Comparison of ENCODE assay signal across 11 mouse cellular contexts in genomic region chr13:83718431-83719410, GRCm38 (mm10).
DNase-seq lines count a peak whose midpoint lies in the region; ATAC-seq and TF ChIP-seq lines count a peak whose summit lies in the region.
"Had no signal": no experiment of that assay in that cellular context is flagged by ENCODE, and none has a peak within 500 bp of the region (broad histone marks: within the 10 kb centered on the region; RNA-seq: fewer than 3 reads in every experiment).

No protein-coding gene starts in this region.

- peak overlapping the region; percentile 89 for H3K4me2 ChIP-seq in hindbrain, postnatal 0 days (ENCODE audit: low read depth, low read length)
- peak overlapping the region; percentile 69 for H3K4me2 ChIP-seq in neural tube, embryonic 13.5 days

- peak overlapping the region; percentile 99 for H3K27ac ChIP-seq in hindbrain, postnatal 0 days
- peak overlapping the region; percentile 100 for H3K27ac ChIP-seq in neural tube, embryonic 13.5 days (replicated peaks)

- no peak for ATAC-seq in cerebellum, adult (ENCODE audit: insufficient number of reproducible peaks, low FRiP score, low TSS enrichment)
- ATAC-seq in hindbrain, postnatal 0 days, result no peak
- ATAC-seq in neural tube, embryonic 13.5 days (ENCODE audit: low read depth), result no peak
- no peak for ATAC-seq in megakaryocyte progenitor cell, adult 5-6 weeks (replicated peaks; ENCODE audit: poor library complexity)

- no peaks in the 10 kb centered on the region for H3K27me3 ChIP-seq in hindbrain, postnatal 0 days (ENCODE audit: insufficient read depth, low read length)
- peaks cover 18% of the 10 kb centered on the region; the same call in 1 of the 2 replicates for H3K27me3 ChIP-seq in neural tube, embryonic 13.5 days

- peak overlapping the region; percentile 100 for H3K9ac ChIP-seq in hindbrain, postnatal 0 days (replicated peaks; ENCODE audit: low read length)
- H3K9ac ChIP-seq in neural tube, embryonic 13.5 days, result peak overlapping the region; percentile 100

- 9% methylated on average over 10 of the region's 10 CpGs for whole genome bisulfite sequencing in hindbrain, postnatal 0 days
- 2% methylated on average over 10 of the region's 10 CpGs for WGBS in neural tube, embryonic 13.5 days

- H3K4me3 ChIP-seq in hindbrain, postnatal 0 days (ENCODE audit: low read length), result peak overlapping the region; percentile 79
- peak overlapping the region; percentile 84 for H3K4me3 ChIP-seq in neural tube, embryonic 13.5 days

- DNase-seq in cerebellum, adult 11 months, result peak; percentile 47
- DNase-seq in embryo, embryonic 10.5 days (ENCODE audit: low spot score), result peak; percentile 48
- peak; percentile 62 for DNase-seq in hindbrain, postnatal 0 days (ENCODE audit: low spot score)
- no peak for DNase-seq in kidney, postnatal 4 days
- DNase-seq in spleen, postnatal 4 days (ENCODE audit: low spot score in 2 of 2), result no peak
- DNase-seq: heart, postnatal 10 days; lung, postnatal 4 days; thymus, adult 2 months had no signal

- H3K4me1 ChIP-seq in hindbrain, postnatal 0 days (ENCODE audit: insufficient read depth, low read length), result peaks cover 7% of the 10 kb centered on the region; the same call in 1 of the 2 replicates
- H3K4me1 ChIP-seq in neural tube, embryonic 13.5 days (replicated peaks), result peaks cover 43% of the 10 kb centered on the region

- no peaks in the 10 kb centered on the region for H3K9me3 ChIP-seq in hindbrain, postnatal 0 days (ENCODE audit: low read length)
- no peaks in the 10 kb centered on the region for H3K9me3 ChIP-seq in neural tube, embryonic 13.5 days

- TF ChIP-seq CTCF in hindbrain, postnatal 0 days (IDR thresholded peaks at IDR 0.05; ENCODE audit: low read depth), result no peak

- H3K36me3 ChIP-seq in hindbrain, postnatal 0 days (ENCODE audit: insufficient read depth, low read length), result no peaks in the 10 kb centered on the region
- no peaks in the 10 kb centered on the region for H3K36me3 ChIP-seq in neural tube, embryonic 13.5 days

Comparison
In these comparisons a context has a peak if more than half of its experiments do, and no peak if none do; other contexts are left out.
1. DNase-seq: peak in cerebellum, adult 11 months (single experiment), embryo, embryonic 10.5 days (single experiment) and hindbrain, postnatal 0 days (single experiment); none in kidney, postnatal 4 days (0 of 2) and spleen, postnatal 4 days (0 of 2).